Mouse (Mus musculus) cerebellum, adult 9-10 months (tissue): ENCODE data around the gene Prkn.
A peak's percentile ranks its signal among the peaks of the same experiment; 100 is the strongest.

ENCODE experiments used
- DNase-seq: peaks from one replicate; pipeline ENCODE4 v3.0.0; 2022

Prkn gene

GRCm38 (mm10) chr17:10840148-10840707 is at the start of gene Prkn, which contains the start of gene Pacrg:
TSS of gene Prkn (plus strand) at chr17:10840384.
TSS of gene Pacrg (minus strand) at chr17:10840311.
- peak; percentile 98 for DNase-seq

DNA sequence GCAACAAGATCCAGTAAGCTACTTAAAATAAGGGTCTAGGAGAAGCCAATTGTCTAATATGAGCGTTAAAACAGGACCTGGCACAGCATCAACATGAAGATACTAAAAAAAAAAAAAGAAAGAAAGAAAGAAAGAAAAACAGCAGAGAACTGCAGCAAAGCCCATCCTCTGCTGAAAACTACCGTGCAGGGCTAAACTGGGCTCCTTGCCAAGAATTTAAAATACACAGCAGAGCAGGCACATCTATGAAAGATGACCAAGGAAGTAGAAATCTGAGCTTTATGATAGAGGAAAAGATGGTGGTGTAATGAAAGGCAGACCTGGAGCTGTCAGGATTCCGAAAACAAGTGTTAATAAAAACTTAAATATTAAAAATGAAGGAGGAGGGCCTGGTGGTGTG is 48.5 kb upstream of the Prkn start:
- DNase-seq, result no peak

GRCm38 (mm10) chr17:10806692-10807091 is 33.5 kb upstream of the Prkn start:
- no peak for DNase-seq

GRCm38 (mm10) chr17:10807261-10807998 is 32.8 kb upstream of the Prkn start:
- peak; percentile 50 for DNase-seq

GRCm38 (mm10) chr17:10808571-10808970 is 31.6 kb upstream of the Prkn start:
- no peak for DNase-seq

GRCm38 (mm10) chr17:10818971-10819370 is 21.2 kb upstream of the Prkn start:
- no peak for DNase-seq

- DNase-seq, result peak; percentile 82
These were observed 582 bp downstream of the Prkn start for GRCm38 (mm10) chr17:10840731-10841201.

DNA sequence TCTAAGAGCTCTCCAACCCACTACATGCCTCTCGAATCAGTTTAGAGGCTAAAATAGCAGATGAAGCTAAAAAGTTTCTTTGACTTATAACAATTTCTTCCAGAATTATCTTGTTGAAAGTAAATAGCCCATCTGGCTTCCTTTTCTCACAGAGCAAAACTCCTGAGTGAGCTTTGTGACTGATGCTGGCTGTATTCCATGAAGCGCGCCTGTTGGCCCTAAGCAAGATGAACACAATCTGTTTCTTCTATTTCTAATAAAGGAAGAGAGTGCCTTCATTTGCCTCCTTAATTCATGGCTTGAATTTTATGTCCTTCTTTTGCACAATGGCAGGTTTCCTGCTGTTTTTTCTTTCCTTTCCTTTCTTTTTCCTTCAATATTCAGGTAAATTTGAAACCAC is 14.0 kb downstream of the Prkn start:
- peak; percentile 74 for DNase-seq

- no peak for DNase-seq
These were observed 34.3 kb downstream of the Prkn start for GRCm38 (mm10) chr17:10874208-10875187.

GRCm38 (mm10) chr17:10878986-10879385 is 38.8 kb downstream of the Prkn start:
- DNase-seq, result no peak

DNA sequence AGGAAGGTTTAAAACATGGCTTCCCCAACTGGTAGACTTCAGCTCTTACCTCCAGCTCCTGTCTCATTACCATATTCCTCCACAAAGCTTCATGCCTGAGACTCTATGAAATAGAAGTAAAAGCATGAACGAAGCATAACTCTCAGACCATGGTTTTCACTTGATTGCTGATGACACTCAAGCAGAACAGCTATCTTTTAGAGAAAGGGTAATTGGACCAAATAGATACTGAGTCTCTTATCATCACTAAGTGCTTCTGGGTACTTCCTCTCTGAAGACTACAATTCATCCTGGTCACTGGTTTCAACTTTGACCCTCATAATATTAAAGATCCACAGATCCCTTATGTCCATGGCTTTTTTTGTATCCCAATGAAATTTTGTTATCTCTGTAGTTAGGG is 42.1 kb downstream of the Prkn start:
- no peak for DNase-seq

DNA sequence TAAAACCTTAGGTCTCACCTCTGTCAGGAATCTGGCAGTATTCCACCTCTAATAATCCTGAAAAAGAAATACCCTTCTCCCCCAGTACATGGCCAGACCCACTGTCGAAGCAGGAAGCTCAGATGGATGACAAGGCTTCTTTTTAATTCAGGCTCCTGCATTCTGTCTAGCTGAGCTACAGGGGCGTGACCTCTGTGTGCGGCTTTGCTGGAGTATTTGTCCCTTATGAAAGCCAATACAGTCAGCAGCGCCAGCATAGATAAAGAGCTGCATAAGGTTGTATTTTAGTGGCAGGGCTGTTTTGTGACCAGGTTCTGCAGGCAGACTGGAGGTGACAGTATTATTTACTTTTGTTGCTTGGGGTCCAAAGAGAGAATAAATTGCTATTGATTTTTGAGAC is 47.7 kb downstream of the Prkn start:
- no peak for DNase-seq

GRCm38 (mm10) chr17:10901686-10902228 is 61.6 kb downstream of the Prkn start:
- DNase-seq, result no peak

DNA sequence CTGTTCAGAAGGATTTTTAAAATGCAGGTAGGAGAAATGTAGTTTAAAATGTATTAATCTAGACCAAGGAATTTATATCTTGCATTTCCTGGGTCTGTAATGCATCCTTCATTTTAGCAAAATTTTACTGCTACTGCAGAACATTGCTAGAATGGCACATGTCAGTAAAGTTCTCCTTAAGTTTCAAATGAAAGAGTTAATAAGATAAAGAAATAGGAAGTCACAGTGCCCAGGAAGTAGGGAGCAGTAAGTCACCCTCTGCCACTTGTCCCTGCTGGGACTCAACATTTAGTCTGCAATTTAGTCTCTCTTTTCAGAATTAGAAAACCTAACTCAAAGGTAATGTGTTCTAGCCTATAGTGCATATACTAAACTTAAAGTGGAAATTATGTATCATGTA is 96.5 kb downstream of the Prkn start:
- DNase-seq, result no peak

- DNase-seq, result no peak
These were observed 97.7 kb downstream of the Prkn start for GRCm38 (mm10) chr17:10937844-10938243.

DNA sequence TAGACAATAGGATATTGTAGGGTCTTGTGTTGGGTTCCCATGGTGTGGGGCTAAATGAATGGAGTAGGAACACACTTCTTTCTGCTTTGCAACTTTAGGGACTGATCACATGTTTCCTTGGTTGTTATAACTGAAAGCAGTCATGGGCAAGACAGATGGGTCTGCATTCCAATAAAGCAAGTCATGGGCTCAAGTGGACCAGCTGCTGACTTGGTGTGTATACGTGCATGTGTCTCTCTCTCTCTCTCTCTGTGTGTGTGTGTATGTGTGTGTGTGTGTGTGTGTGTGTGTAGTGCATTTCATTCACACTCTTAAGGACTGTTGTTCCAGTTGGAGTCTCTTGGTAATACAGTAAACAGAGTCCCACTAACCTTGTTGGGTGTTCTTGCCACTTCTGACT is 98.6 kb downstream of the Prkn start:
- no peak for DNase-seq

GRCm38 (mm10) chr17:10946552-10946951 is 106.4 kb downstream of the Prkn start:
- DNase-seq, result peak; percentile 71

- DNase-seq, result no peak
These were observed 107.4 kb downstream of the Prkn start for GRCm38 (mm10) chr17:10947614-10948013.

DNA sequence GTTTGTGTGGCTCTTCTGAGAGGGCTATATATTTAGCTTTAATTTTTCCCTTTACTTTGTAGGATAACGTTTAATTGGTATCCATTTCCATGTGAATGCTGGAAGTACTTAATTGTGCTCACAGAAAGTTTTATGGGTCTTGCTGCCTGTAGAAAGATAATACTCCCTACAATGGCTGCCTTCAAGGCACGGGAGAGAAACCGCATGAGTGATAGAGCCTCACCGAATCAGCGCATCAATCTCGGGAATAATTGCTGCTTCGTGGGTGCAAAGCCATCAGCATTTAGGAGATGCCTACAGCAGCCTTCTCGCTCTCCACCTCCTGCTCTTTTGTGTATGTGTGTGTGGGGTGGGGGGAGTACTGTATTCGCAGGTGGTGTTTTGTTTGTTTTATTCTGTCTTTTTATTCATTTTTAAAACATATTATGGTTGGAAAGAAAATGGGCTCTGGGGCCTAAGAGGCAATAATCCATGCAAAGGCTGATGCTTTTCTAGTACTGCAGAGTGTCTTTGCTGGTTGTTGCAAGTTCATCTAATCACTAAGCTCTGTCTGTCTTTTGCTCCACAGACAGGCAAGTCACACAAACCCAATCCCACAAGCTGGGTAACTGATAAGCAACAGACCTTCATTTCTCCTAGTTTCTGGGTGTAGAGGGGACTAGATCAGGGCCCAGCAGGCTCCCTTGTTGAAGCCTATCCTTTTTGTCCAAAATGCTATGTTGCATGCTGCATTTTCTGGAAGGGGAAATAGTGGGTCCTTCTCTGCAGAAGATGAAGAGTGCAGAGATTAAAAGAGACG is 119.1 kb downstream of the Prkn start:
- peak; percentile 5 for DNase-seq

DNA sequence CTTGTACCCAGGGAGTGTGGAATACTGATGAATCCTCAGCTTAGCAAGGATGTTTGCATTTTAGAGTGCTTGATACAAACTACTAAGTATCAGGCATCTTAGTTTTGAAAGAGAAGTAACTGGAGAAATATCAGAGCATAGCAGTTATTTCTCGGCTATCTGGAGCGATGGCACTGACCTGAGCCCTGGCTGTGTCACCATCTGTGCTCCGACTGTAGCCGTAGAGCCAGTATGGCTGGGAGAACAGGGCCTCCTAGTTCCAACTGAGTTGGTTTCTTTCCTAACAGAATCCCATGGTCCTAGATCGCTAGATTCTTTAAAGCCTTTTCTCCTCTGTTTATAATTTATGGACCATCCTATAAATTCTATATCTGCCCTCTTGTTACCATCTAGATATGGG is 122.0 kb downstream of the Prkn start:
- peak; percentile 91 for DNase-seq

- no peak for DNase-seq
These were observed 142.0 kb downstream of the Prkn start for GRCm38 (mm10) chr17:10982136-10982535.

- DNase-seq, result no peak
These were observed 146.9 kb downstream of the Prkn start for GRCm38 (mm10) chr17:10987040-10987439.
